Mouse (Mus musculus) CD8-positive naive resting alpha-beta T cell, adult 2 months (primary cell): ENCODE results near the gene Ei24.
A peak's percentile ranks its signal among the peaks of the same experiment; 100 is the strongest.

Source experiments
- DNase-seq, 2 experiments: peaks; one replicate each; pipeline ENCODE4 v3.0.0; 2022; ENCODE audit warnings: low read depth in 2 of 2, low spot score in 2 of 2

Gene Ei24

GRCm38 (mm10) chr9:36794487-36794886, 2.7 kb downstream of the Ei24 start:
- DNase-seq: no peak

GRCm38 (mm10) chr9:36792191-36792590, 5.0 kb downstream of the Ei24 start:
- DNase-seq: no peak

- no peak for DNase-seq
These were observed 13.3 kb downstream of the Ei24 start for GRCm38 (mm10) chr9:36783921-36784320.

GRCm38 (mm10) chr9:36769048-36769413, 28.2 kb downstream of the Ei24 start:
- DNase-seq: no peak

GRCm38 (mm10) chr9:36768156-36769047, 28.8 kb downstream of the Ei24 start:
- peak in 1 of 2 experiments; percentile 56 for DNase-seq

GRCm38 (mm10) chr9:36767203-36768143, 29.7 kb downstream of the Ei24 start, which contains the start of gene Stt3a:
Gene Stt3a (minus strand): TSS chr9:36767679.
- peak; percentile 97 to 98 for DNase-seq

- DNase-seq: no peak
These were observed 32.8 kb downstream of the Ei24 start for GRCm38 (mm10) chr9:36764378-36764777.
